Mouse (Mus musculus) MEL (cell line): Measurements from ENCODE around the gene Snx29. TPM values are rescaled to one million over a fixed set of nuclear protein-coding genes. Genes with fewer than 3 reads are reported as not detected.

ENCODE experiments used
- DNase-seq: peaks from one replicate; pipeline ENCODE4 v3.0.0; 2011; ENCODE audit warnings: low read depth, low spot score
- H3K27ac ChIP-seq: 2 replicates; pipeline ENCODE4 v1.5.1; 2012; ENCODE audit warnings: low read depth, mild to moderate bottlenecking, control low read depth, low read length, moderate library complexity; ENCODE audit not compliant: control insufficient read depth
- H3K27me3 ChIP-seq, 2 experiments: fragments of 150-350 bp in 1 of 2; sonication (generic) in 1 of 2; 2 replicates each; pipeline ENCODE4 v1.6.1; 2012; ENCODE audit warnings: low read length in 2 of 2, mild to moderate bottlenecking in 2 of 2, improper control_type of control experiment in 1 of 2, moderate library complexity in 1 of 2; ENCODE audit not compliant: insufficient read depth in 2 of 2, control insufficient read depth in 1 of 2
- H3K36me3 ChIP-seq, 2 experiments: 2 replicates each; pipeline ENCODE4 v1.6.1; 2012 to 2014; ENCODE audit warnings: low read length in 2 of 2, improper control_type of control experiment in 1 of 2, inconsistent platforms in 1 of 2, mild to moderate bottlenecking in 1 of 2; ENCODE audit not compliant: insufficient read depth in 2 of 2, control insufficient read depth in 1 of 2
- H3K4me1 ChIP-seq, 2 experiments: fragments of 150-350 bp in 1 of 2; sonication (generic) in 1 of 2; 2 replicates each; pipeline ENCODE4 v1.6.1; 2012; ENCODE audit warnings: low read length in 2 of 2, improper control_type of control experiment in 1 of 2, mild to moderate bottlenecking in 1 of 2; ENCODE audit not compliant: insufficient read depth in 2 of 2, control insufficient read depth in 1 of 2
- H3K4me3 ChIP-seq, 2 experiments: fragments of 150-350 bp in 1 of 2; sonication (generic) in 1 of 2; 2 replicates each; pipeline ENCODE4 v1.5.1; 2012; ENCODE audit warnings: low read depth in 2 of 2, low read length in 2 of 2, mild to moderate bottlenecking in 2 of 2, moderate library complexity in 2 of 2, control low read depth in 1 of 2, improper control_type of control experiment in 1 of 2; ENCODE audit not compliant: control insufficient read depth in 1 of 2, insufficient read depth in 1 of 2
- H3K79me2 ChIP-seq: 2 replicates; pipeline ENCODE4 v1.6.1; 2012; ENCODE audit warnings: mild to moderate bottlenecking, low read length, moderate library complexity; ENCODE audit not compliant: control insufficient read depth, poor library complexity, insufficient read depth
- H3K9ac ChIP-seq: 2 replicates; pipeline ENCODE4 v1.6.1; 2012; ENCODE audit warnings: low read depth, mild to moderate bottlenecking, control low read depth, low read length, moderate library complexity; ENCODE audit not compliant: control insufficient read depth, poor library complexity, severe bottlenecking
- H3K9me3 ChIP-seq: fragments of 150-350 bp; sonication (generic); replicated peaks from 2 replicates; pipeline ENCODE4 v1.6.1; 2012; ENCODE audit warnings: mild to moderate bottlenecking, low read length, improper control_type of control experiment, moderate library complexity; ENCODE audit not compliant: insufficient read depth
- CHD1 ChIP-seq: IDR thresholded peaks from 2 replicates; pipeline ENCODE4 v1.6.1; 2012; ENCODE audit warnings: low read depth, mild to moderate bottlenecking, inconsistent platforms, low read length, improper control_type of control experiment
- CHD2 ChIP-seq: IDR thresholded peaks from 2 replicates; pipeline ENCODE4 v1.6.1; 2011; ENCODE audit warnings: low read length, improper control_type of control experiment
- E2F4 ChIP-seq: IDR thresholded peaks from 2 replicates; pipeline ENCODE4 v1.6.1; 2011; ENCODE audit warnings: low read depth, low read length, improper control_type of control experiment, borderline replicate concordance
- ELF1 ChIP-seq: IDR thresholded peaks from 2 replicates; pipeline ENCODE4 v1.6.1; 2014; ENCODE audit warnings: low read depth, mild to moderate bottlenecking, inconsistent platforms, low read length, improper control_type of control experiment, moderate library complexity
- EP300 ChIP-seq, 2 experiments: IDR thresholded peaks; 2 replicates each; pipeline ENCODE4 v1.6.1; 2011; ENCODE audit warnings: improper control_type of control experiment in 2 of 2, low read length in 2 of 2, low read depth in 1 of 2, mild to moderate bottlenecking in 1 of 2
- HCFC1 ChIP-seq: IDR thresholded peaks from 2 replicates; pipeline ENCODE4 v1.6.1; 2012; ENCODE audit warnings: low read depth, mild to moderate bottlenecking, inconsistent platforms, low read length, improper control_type of control experiment, moderate library complexity
- MAZ ChIP-seq: IDR thresholded peaks from 2 replicates; pipeline ENCODE4 v1.6.1; 2012; ENCODE audit warnings: low read depth, mild to moderate bottlenecking, inconsistent platforms, low read length, improper control_type of control experiment
- MEF2A ChIP-seq: IDR thresholded peaks from 2 replicates; pipeline ENCODE4 v1.6.1; 2014; ENCODE audit warnings: low read depth, mild to moderate bottlenecking, inconsistent platforms, low read length, improper control_type of control experiment; ENCODE audit not compliant: poor library complexity, insufficient replicate concordance, severe bottlenecking; ENCODE audit errors: extremely low read depth
- MXI1 ChIP-seq: IDR thresholded peaks from 2 replicates; pipeline ENCODE4 v1.6.1; 2011; ENCODE audit warnings: mild to moderate bottlenecking, low read depth, low read length, improper control_type of control experiment
- MYC ChIP-seq: IDR thresholded peaks from 2 replicates; pipeline ENCODE4 v1.6.1; 2011; ENCODE audit warnings: low read depth, mild to moderate bottlenecking, low read length, improper control_type of control experiment, moderate library complexity
- NRF1 ChIP-seq: IDR thresholded peaks from 2 replicates; pipeline ENCODE4 v1.6.1; 2014; ENCODE audit warnings: low read depth, mild to moderate bottlenecking, inconsistent platforms, low read length, improper control_type of control experiment, moderate library complexity; ENCODE audit not compliant: poor library complexity, insufficient read depth, severe bottlenecking
- POLR2AphosphoS2 ChIP-seq: IDR thresholded peaks from 2 replicates; pipeline ENCODE4 v1.6.1; 2011; ENCODE audit warnings: low read length, improper control_type of control experiment
- RAD21 ChIP-seq: IDR thresholded peaks from 2 replicates; pipeline ENCODE4 v1.6.1; 2011; ENCODE audit warnings: mild to moderate bottlenecking, low read depth, low read length, improper control_type of control experiment
- RCOR1 ChIP-seq: IDR thresholded peaks from 2 replicates; pipeline ENCODE4 v1.6.1; 2012; ENCODE audit warnings: low read depth, mild to moderate bottlenecking, inconsistent platforms, low read length, improper control_type of control experiment
- SIN3A ChIP-seq: IDR thresholded peaks from 2 replicates; pipeline ENCODE4 v1.6.1; 2012; ENCODE audit warnings: low read length, improper control_type of control experiment, inconsistent platforms
- SMC3 ChIP-seq: IDR thresholded peaks from 2 replicates; pipeline ENCODE4 v1.6.1; 2011; ENCODE audit warnings: low read depth, low read length, improper control_type of control experiment
- TCF12 ChIP-seq: IDR thresholded peaks from 2 replicates; pipeline ENCODE4 v1.6.1; 2014; ENCODE audit warnings: low read depth, mild to moderate bottlenecking, inconsistent platforms, low read length, improper control_type of control experiment, moderate library complexity
- UBTF ChIP-seq: IDR thresholded peaks from 2 replicates; pipeline ENCODE4 v1.6.1; 2012; ENCODE audit warnings: low read depth, mild to moderate bottlenecking, inconsistent platforms, low read length, improper control_type of control experiment, moderate library complexity, borderline replicate concordance; ENCODE audit not compliant: insufficient read depth
- USF1 ChIP-seq: IDR thresholded peaks from 2 replicates; pipeline ENCODE4 v1.6.1; 2014; ENCODE audit warnings: low read depth, mild to moderate bottlenecking, inconsistent platforms, low read length, improper control_type of control experiment, moderate library complexity
- USF2 ChIP-seq, 2 experiments: IDR thresholded peaks; 2 replicates each; pipeline ENCODE4 v1.6.1; 2011 to 2012; ENCODE audit warnings: improper control_type of control experiment in 2 of 2, low read length in 2 of 2, borderline replicate concordance in 1 of 2, inconsistent platforms in 1 of 2, low read depth in 1 of 2, mild to moderate bottlenecking in 1 of 2; ENCODE audit not compliant: insufficient read depth in 1 of 2
- ZC3H11A ChIP-seq: IDR thresholded peaks from 2 replicates; pipeline ENCODE4 v1.6.1; 2012; ENCODE audit warnings: low read depth, mild to moderate bottlenecking, inconsistent platforms, low read length, improper control_type of control experiment
- ZKSCAN1 ChIP-seq: IDR thresholded peaks from 2 replicates; pipeline ENCODE4 v1.6.1; 2012; ENCODE audit warnings: low read depth, mild to moderate bottlenecking, inconsistent platforms, low read length, improper control_type of control experiment, moderate library complexity
- polyA plus RNA-seq, 2 experiments: library from polyadenylated mRNA; stranded (reverse) in 1 of 2; unstranded in 1 of 2; fragments of >175 nt in 1 of 2; fragments of >200 nt in 1 of 2; gene quantifications; 2 replicates each; pipeline versions ENCODE4 v1.2.1 to v1.2.4; 2012; ENCODE audit warnings: low replicate concordance in 2 of 2, low read depth in 1 of 2; ENCODE audit not compliant: insufficient read length in 2 of 2, insufficient read depth in 1 of 2, missing spikeins in 1 of 2
- total RNA-seq: library from RNA; depleted of rRNA; stranded (reverse); fragments of 300-350 nt; gene quantifications from 2 replicates; pipeline ENCODE4 v1.2.3, GENCODE M21; 2012

Snx29 gene
- total and polyA plus RNA-seq, 3 experiments, result 0.72 to 0.73 TPM; not detected in 1

- no peak overlapping the region for H3K9ac ChIP-seq
- H3K27me3 ChIP-seq, result no peaks in the 10 kb centered on the region
- no peaks in the 10 kb centered on the region for H3K9me3 ChIP-seq
- H3K27ac ChIP-seq, result no peak overlapping the region
- no peak overlapping the region for H3K4me3 ChIP-seq
- TF ChIP-seq UBTF, result no peak
- TF ChIP-seq CHD1, result no peak
- no peak for TF ChIP-seq SIN3A
- TF ChIP-seq HCFC1, result no peak
- TF ChIP-seq ELF1, result no peak
- no peak for TF ChIP-seq RAD21
- TF ChIP-seq, all 39 proteins: peak for 0
- Histone ChIP-seq H3K79me2 (no peaks in the 10 kb centered on the region), H3K4me1 (no peaks in the 10 kb centered on the region), H3K36me3 (no peaks in the 10 kb centered on the region)
- DNase-seq, result no peak
Measured at GRCm38 (mm10) chr16:11444626-11445025, 121.9 kb downstream of the Snx29 start.

GRCm38 (mm10) chr16:11446977-11447376 lies 124.3 kb downstream of the Snx29 start:
- no peaks in the 10 kb centered on the region for H3K36me3 ChIP-seq
- no peak overlapping the region for H3K4me3 ChIP-seq
- TF ChIP-seq MXI1 (no peak), ELF1 (no peak), EP300 (IDR thresholded peaks at IDR 0.05; ENCODE audit: low read depth in 1 of 2, low read length in 2 of 2) (no peak), ZKSCAN1 (no peak), MEF2A (no peak), RCOR1 (no peak), NRF1 (no peak), MYC (no peak), E2F4 (no peak), SMC3 (no peak), USF2 (IDR thresholded peaks at IDR 0.05; ENCODE audit: borderline replicate concordance in 1 of 2, insufficient read depth in 1 of 2, low read depth in 1 of 2, low read length in 2 of 2) (no peak), RAD21 (no peak), TCF12 (no peak), USF1 (no peak), POLR2AphosphoS2 (no peak), MAZ (no peak), CHD2 (no peak), ZC3H11A (no peak)
- H3K27ac ChIP-seq, result no peak overlapping the region
- H3K9me3 ChIP-seq, result no peaks in the 10 kb centered on the region
- DNase-seq, result no peak
- H3K27me3 ChIP-seq, result no peaks in the 10 kb centered on the region
- H3K4me1 ChIP-seq, result no peaks in the 10 kb centered on the region
- H3K9ac ChIP-seq, result no peak overlapping the region
- H3K79me2 ChIP-seq, result no peaks in the 10 kb centered on the region
